Mouse (Mus musculus) CH12.LX (cell line): ENCODE measurements around the gene Lrrc15. TPM values are rescaled to one million over a fixed set of nuclear protein-coding genes. Genes with fewer than 3 reads are reported as not detected.

Experiments used
- DNase-seq: peaks from one replicate; pipeline ENCODE4 v3.0.0-alpha.2; 2013; ENCODE audit errors: extremely low read depth
- H3K27ac ChIP-seq: 2 replicates; pipeline ENCODE4 v1.5.1; 2012; ENCODE audit warnings: low read depth, mild to moderate bottlenecking, control low read depth, moderate library complexity; ENCODE audit not compliant: insufficient read depth
- H3K27me3 ChIP-seq: replicated peaks from 2 replicates; pipeline ENCODE3; 2012; ENCODE audit warnings: inconsistent platforms
- H3K36me3 ChIP-seq, 2 experiments: replicated peaks in 1 of 2; 2 replicates each; pipeline versions ENCODE3 to v1.6.1; 2012; ENCODE audit warnings: inconsistent platforms in 1 of 2, low read length in 1 of 2, mild to moderate bottlenecking in 1 of 2, mixed read lengths in 1 of 2, moderate library complexity in 1 of 2; ENCODE audit not compliant: control insufficient read depth in 1 of 2, insufficient read depth in 1 of 2
- H3K4me1 ChIP-seq, 2 experiments: 2 replicates each; pipeline ENCODE4 v1.6.1; 2012; ENCODE audit warnings: inconsistent platforms in 1 of 2, moderate library complexity in 1 of 2; ENCODE audit not compliant: insufficient read depth in 2 of 2, control insufficient read depth in 1 of 2
- H3K4me2 ChIP-seq: 2 replicates; pipeline ENCODE4 v1.6.1; 2012; ENCODE audit warnings: low read depth, mild to moderate bottlenecking, control low read depth; ENCODE audit not compliant: poor library complexity, insufficient read depth, severe bottlenecking
- H3K4me3 ChIP-seq, 3 experiments: fragments of 150-350 bp in 1 of 3; sonication (generic) in 1 of 3; replicated peaks in 1 of 3; 2 replicates each; pipeline versions ENCODE3 to v1.5.1; 2011 to 2012; ENCODE audit warnings: low read depth in 2 of 3, low read length in 2 of 3, mild to moderate bottlenecking in 2 of 3, moderate library complexity in 2 of 3, control low read depth in 1 of 3, improper control_type of control experiment in 1 of 3, inconsistent platforms in 1 of 3, mixed read lengths in 1 of 3; ENCODE audit not compliant: poor library complexity in 1 of 3
- H3K79me2 ChIP-seq: replicated peaks from 2 replicates; pipeline ENCODE4 v1.6.1; 2012; ENCODE audit warnings: mild to moderate bottlenecking, moderate library complexity; ENCODE audit not compliant: control insufficient read depth, poor library complexity, insufficient read depth, severe bottlenecking; ENCODE audit errors: extremely low read depth
- H3K9ac ChIP-seq: 2 replicates; pipeline ENCODE4 v1.6.1; 2012; ENCODE audit warnings: low read depth, mild to moderate bottlenecking, control low read depth, moderate library complexity; ENCODE audit not compliant: insufficient read depth
- H3K9me3 ChIP-seq: replicated peaks from 2 replicates; pipeline ENCODE3; 2012; ENCODE audit warnings: low read length, inconsistent platforms, mixed read lengths
- BHLHE40 ChIP-seq: IDR thresholded peaks from 2 replicates; pipeline ENCODE4 v1.6.1; 2011; ENCODE audit warnings: mild to moderate bottlenecking, low read depth, low read length, improper control_type of control experiment
- CHD2 ChIP-seq: IDR thresholded peaks from 2 replicates; pipeline ENCODE4 v1.6.1; 2011; ENCODE audit warnings: low read length, improper control_type of control experiment
- CTCF ChIP-seq, 2 experiments: IDR thresholded peaks in 1 of 2; conservative IDR thresholded peaks in 1 of 2; 2 replicates each; pipeline ENCODE4 v1.5.1; 2011 to 2012; ENCODE audit warnings: low read depth in 2 of 2, low read length in 2 of 2, improper control_type of control experiment in 1 of 2, inconsistent platforms in 1 of 2, mild to moderate bottlenecking in 1 of 2, moderate library complexity in 1 of 2
- ELF1 ChIP-seq: IDR thresholded peaks from 2 replicates; pipeline ENCODE4 v1.6.1; 2014; ENCODE audit warnings: low read depth, mild to moderate bottlenecking, inconsistent platforms, low read length, improper control_type of control experiment
- EP300 ChIP-seq: IDR thresholded peaks from 2 replicates; pipeline ENCODE4 v1.6.1; 2011; ENCODE audit warnings: low read length, improper control_type of control experiment
- ETS1 ChIP-seq: conservative IDR thresholded peaks from 2 replicates; pipeline ENCODE4 v1.6.1; 2012; ENCODE audit warnings: low read depth, mild to moderate bottlenecking, inconsistent platforms, low read length, improper control_type of control experiment, moderate library complexity
- IRF4 ChIP-seq: IDR thresholded peaks from 2 replicates; pipeline ENCODE4 v1.6.1; 2014; ENCODE audit warnings: low read depth, mild to moderate bottlenecking, inconsistent platforms, low read length, improper control_type of control experiment
- MAX ChIP-seq: IDR thresholded peaks from 2 replicates; pipeline ENCODE4 v1.6.1; 2011; ENCODE audit warnings: low read length, improper control_type of control experiment
- MEF2A ChIP-seq: IDR thresholded peaks from 2 replicates; pipeline ENCODE4 v1.6.1; 2014; ENCODE audit warnings: low read depth, mild to moderate bottlenecking, inconsistent platforms, low read length, improper control_type of control experiment, borderline replicate concordance
- NELFE ChIP-seq: IDR thresholded peaks from 2 replicates; pipeline ENCODE4 v1.6.1; 2011; ENCODE audit warnings: low read depth, low read length, improper control_type of control experiment
- NRF1 ChIP-seq: IDR thresholded peaks from 2 replicates; pipeline ENCODE4 v1.6.1; 2014; ENCODE audit warnings: low read depth, mild to moderate bottlenecking, inconsistent platforms, low read length, improper control_type of control experiment, moderate library complexity
- PAX5 ChIP-seq: IDR thresholded peaks from 2 replicates; pipeline ENCODE4 v1.6.1; 2012; ENCODE audit warnings: low read length, inconsistent platforms, mixed read lengths
- POLR2A ChIP-seq: IDR thresholded peaks from 2 replicates; pipeline ENCODE4 v1.6.1; 2011; ENCODE audit warnings: low read depth, mild to moderate bottlenecking, improper control_type of control experiment, low read length
- SMC3 ChIP-seq: IDR thresholded peaks from 2 replicates; pipeline ENCODE4 v1.6.1; 2011; ENCODE audit warnings: low read depth, low read length, improper control_type of control experiment
- TCF12 ChIP-seq: IDR thresholded peaks from 2 replicates; pipeline ENCODE4 v1.6.1; 2014; ENCODE audit warnings: low read depth, mild to moderate bottlenecking, inconsistent platforms, low read length, improper control_type of control experiment
- dilution Hi-C: fragments of 300-500 bp; cut with MboI; formaldehyde crosslinking; loops from 2 replicates; pipeline ENCODE4 v1.14.3; 2020; ENCODE audit warnings: low sequenced_read_pairs; ENCODE audit not compliant: extremely low pct_unique_long_range_greater_than_20kb, extremely low pct_ligation_motif_present
- in situ Hi-C: fragments of 300-500 bp; cut with MboI; formaldehyde crosslinking; loops from 3 replicates; pipeline ENCODE4 v1.14.3; 2019; ENCODE audit warnings: low sequenced_read_pairs, low pct_ligation_motif_present, low pct_unique_long_range_greater_than_20kb, mixed read lengths
- polyA plus RNA-seq: library from polyadenylated mRNA; unstranded; fragments of >175 nt; gene quantifications from 2 replicates; pipeline ENCODE4 v1.2.1, GENCODE M21; 2012; ENCODE audit warnings: low read depth; ENCODE audit not compliant: insufficient read length
- total RNA-seq, 2 experiments: library from RNA; depleted of rRNA; stranded (reverse); fragments of 300-350 nt in 1 of 2; fragments of >200 nt in 1 of 2; gene quantifications; 2 replicates each; pipeline ENCODE4 v1.2.3; 2012 to 2014

Gene Lrrc15
- total and polyA plus RNA-seq, 3 experiments: not detected

GRCm38 (mm10) chr16:30234077-30234476, 49.0 kb downstream of the Lrrc15 start:
- Histone ChIP-seq H3K9me3 (peaks cover 2% of the 10 kb centered on the region), H3K4me2 (peak overlapping the region; percentile 54; the same call in 1 of the 2 replicates), H3K27me3 (peaks cover 40% of the 10 kb centered on the region), H3K9ac (no peak overlapping the region), H3K79me2 (no peaks in the 10 kb centered on the region), H3K27ac (no peak overlapping the region), H3K4me1 (peaks cover 13 to 36% of the 10 kb centered on the region in 2 experiments), H3K36me3 (no peaks in the 10 kb centered on the region), H3K4me3 (no peak overlapping the region)
- TF ChIP-seq CHD2 (no peak; the same call in 1 of the 2 replicates), ELF1 (peak; percentile 75), TCF12 (peak; percentile 48; the same call in 1 of the 2 replicates), MAX (peak; percentile 37; the same call in 1 of the 2 replicates), CTCF (conservative IDR thresholded peaks at IDR 0.05 in 1 of 2, IDR thresholded peaks at IDR 0.05 in 1 of 2; ENCODE audit: low read depth in 2 of 2, low read length in 2 of 2) (no peak), MEF2A (0 out of 2 replicates have a peak, but pooled peaks have one; percentile 32), BHLHE40 (peak; percentile 44; the same call in 1 of the 2 replicates), IRF4 (peak; percentile 50; the same call in 1 of the 2 replicates), EP300 (peak; percentile 56; the same call in 1 of the 2 replicates), NRF1 (peak; percentile 49; the same call in 1 of the 2 replicates), POLR2A (peak; percentile 18; the same call in 1 of the 2 replicates)
- dilution Hi-C loops (no loop called here), in situ Hi-C loops (no loop called here)
- peak; percentile 48 for DNase-seq

GRCm38 (mm10) chr16:30231882-30232604, 51.0 kb downstream of the Lrrc15 start:
- DNase-seq: no peak
- Histone ChIP-seq H3K4me3 (no peak overlapping the region), H3K27ac (no peak overlapping the region), H3K36me3 (no peaks in the 10 kb centered on the region), H3K4me1 (peaks cover 19 to 54% of the 10 kb centered on the region in 2 experiments), H3K27me3 (peaks cover 24% of the 10 kb centered on the region), H3K9ac (no peak overlapping the region), H3K4me2 (no peak overlapping the region), H3K9me3 (peaks cover 2% of the 10 kb centered on the region), H3K79me2 (no peaks in the 10 kb centered on the region)
- dilution Hi-C loops: no loop called here
- in situ Hi-C loops: no loop called here
- no peak for TF ChIP-seq SMC3
- TF ChIP-seq NELFE: no peak
- TF ChIP-seq CTCF (conservative IDR thresholded peaks at IDR 0.05 in 1 of 2, IDR thresholded peaks at IDR 0.05 in 1 of 2; ENCODE audit: low read depth in 2 of 2, low read length in 2 of 2): no peak
- TF ChIP-seq TCF12: no peak
- no peak for TF ChIP-seq BHLHE40

GRCm38 (mm10) chr16:30227352-30227751, 55.7 kb downstream of the Lrrc15 start:
- no peak overlapping the region for H3K4me2 ChIP-seq
- peak; percentile 65 for DNase-seq
- H3K4me3 ChIP-seq: no peak overlapping the region
- H3K9ac ChIP-seq: no peak overlapping the region
- H3K27me3 ChIP-seq: peaks cover 2% of the 10 kb centered on the region
- dilution Hi-C loops: no loop called here
- in situ Hi-C loops: loop anchor here (10.0 kb wide), 1 partner anchor 493 kb away; no protein-coding TSS in a partner anchor
- TF ChIP-seq MAX (no peak), TCF12 (peak; percentile 54; the same call in 1 of the 2 replicates), IRF4 (peak; percentile 18; the same call in 1 of the 2 replicates), BHLHE40 (peak; percentile 19; the same call in 1 of the 2 replicates), PAX5 (no peak), ETS1 (peak; percentile 55; the same call in 1 of the 2 replicates)
- H3K36me3 ChIP-seq: no peaks in the 10 kb centered on the region
- H3K27ac ChIP-seq: no peak overlapping the region
- no peaks in the 10 kb centered on the region for H3K79me2 ChIP-seq
- peaks cover 5 to 24% of the 10 kb centered on the region in 2 experiments for H3K4me1 ChIP-seq
- H3K9me3 ChIP-seq: peaks cover 2% of the 10 kb centered on the region
